Mouse (Mus musculus): Measurements from ENCODE around the gene Trpc4ap. TPM values are rescaled to one million over a fixed set of nuclear protein-coding genes. Genes with fewer than 3 reads are reported as not detected.
A peak's percentile ranks its signal among the peaks of the same experiment; 100 is the strongest.

Trpc4ap gene
- total RNA-seq, 2 experiments from 2014 or later, result 147 to 153 TPM

GRCm38 (mm10) chr2:155691336-155691722 is 855 bp downstream of the Trpc4ap start:
- intact Hi-C loops (cut with DNase I), result loop anchor here (2.0 kb wide), 1 partner anchor 99 kb away; the partner anchor contains the start of gene Gss
- peak overlapping the region; percentile 79 for H3K4me3 ChIP-seq
- no peak for DNase-seq (ENCODE audit: extremely low spot score in 1 of 2, low spot score in 2 of 2)
- peak overlapping the region; percentile 93 for H3K27ac ChIP-seq
- no peak for TF ChIP-seq CTCF (IDR thresholded peaks at IDR 0.05)

GRCm38 (mm10) chr2:155689211-155689610 is 3.0 kb downstream of the Trpc4ap start:
- H3K4me3 ChIP-seq, result no peak overlapping the region
- DNase-seq (ENCODE audit: extremely low spot score in 1 of 2, low spot score in 2 of 2), result no peak
- no peak for TF ChIP-seq CTCF (IDR thresholded peaks at IDR 0.05)
- no peak overlapping the region for H3K27ac ChIP-seq
- intact Hi-C loops (cut with DNase I), result no loop called here

- H3K4me3 ChIP-seq, result no peak overlapping the region
- DNase-seq (ENCODE audit: extremely low spot score in 1 of 2, low spot score in 2 of 2), result no peak
- TF ChIP-seq CTCF (IDR thresholded peaks at IDR 0.05), result no peak
- H3K27ac ChIP-seq, result no peak overlapping the region
- intact Hi-C loops (cut with DNase I), result no loop called here
Observed at GRCm38 (mm10) chr2:155687746-155688145, 4.4 kb downstream of the Trpc4ap start.

- intact Hi-C loops (cut with DNase I), result no loop called here
- H3K27ac ChIP-seq, result no peak overlapping the region
- no peak for DNase-seq (ENCODE audit: extremely low spot score in 1 of 2, low spot score in 2 of 2)
- TF ChIP-seq CTCF (IDR thresholded peaks at IDR 0.05), result no peak
- H3K4me3 ChIP-seq, result no peak overlapping the region
Observed at GRCm38 (mm10) chr2:155686572-155686971, 5.6 kb downstream of the Trpc4ap start.

- DNase-seq (ENCODE audit: extremely low spot score in 1 of 2, low spot score in 2 of 2), result no peak
- Histone ChIP-seq H3K27ac (no peak overlapping the region), H3K4me3 (no peak overlapping the region)
- intact Hi-C loops (cut with DNase I), result no loop called here
- no peak for TF ChIP-seq CTCF (IDR thresholded peaks at IDR 0.05)
Observed at GRCm38 (mm10) chr2:155683821-155684220, 8.4 kb downstream of the Trpc4ap start.

- H3K4me3 ChIP-seq, result no peak overlapping the region
- DNase-seq (ENCODE audit: extremely low spot score in 1 of 2, low spot score in 2 of 2), result no peak
- no peak overlapping the region for H3K27ac ChIP-seq
- no peak for TF ChIP-seq CTCF (IDR thresholded peaks at IDR 0.05)
- intact Hi-C loops (cut with DNase I), result no loop called here
Observed at GRCm38 (mm10) chr2:155683137-155683536, 9.0 kb downstream of the Trpc4ap start.

- TF ChIP-seq CTCF (IDR thresholded peaks at IDR 0.05), result no peak
- no peak for DNase-seq (ENCODE audit: extremely low spot score in 1 of 2, low spot score in 2 of 2)
- Histone ChIP-seq H3K4me3 (no peak overlapping the region), H3K27ac (no peak overlapping the region)
- intact Hi-C loops (cut with DNase I), result no loop called here
Observed at GRCm38 (mm10) chr2:155681874-155682273, 10.3 kb downstream of the Trpc4ap start.

GRCm38 (mm10) chr2:155681194-155681593 is 11.0 kb downstream of the Trpc4ap start:
- no peak for DNase-seq (ENCODE audit: extremely low spot score in 1 of 2, low spot score in 2 of 2)
- Histone ChIP-seq H3K27ac (no peak overlapping the region), H3K4me3 (no peak overlapping the region)
- intact Hi-C loops (cut with DNase I), result no loop called here
- TF ChIP-seq CTCF (IDR thresholded peaks at IDR 0.05), result no peak

- intact Hi-C loops (cut with DNase I), result no loop called here
- no peak for DNase-seq (ENCODE audit: extremely low spot score in 1 of 2, low spot score in 2 of 2)
- no peak for TF ChIP-seq CTCF (IDR thresholded peaks at IDR 0.05)
- no peak overlapping the region for H3K4me3 ChIP-seq
- no peak overlapping the region for H3K27ac ChIP-seq
Observed at GRCm38 (mm10) chr2:155680591-155680990, 11.6 kb downstream of the Trpc4ap start.

GRCm38 (mm10) chr2:155679586-155680110 is 12.5 kb downstream of the Trpc4ap start:
- Histone ChIP-seq H3K4me3 (no peak overlapping the region), H3K27ac (no peak overlapping the region)
- intact Hi-C loops (cut with DNase I), result no loop called here
- DNase-seq (ENCODE audit: extremely low spot score in 1 of 2, low spot score in 2 of 2), result no peak
- no peak for TF ChIP-seq CTCF (IDR thresholded peaks at IDR 0.05)

GRCm38 (mm10) chr2:155675118-155675517 is 17.1 kb downstream of the Trpc4ap start:
- intact Hi-C loops (cut with DNase I), result no loop called here
- no peak for TF ChIP-seq CTCF (IDR thresholded peaks at IDR 0.05)
- DNase-seq (ENCODE audit: extremely low spot score in 1 of 2, low spot score in 2 of 2), result no peak

GRCm38 (mm10) chr2:155673546-155673945 is 18.6 kb downstream of the Trpc4ap start:
- peak; percentile 31 to 44 for DNase-seq (ENCODE audit: extremely low spot score in 1 of 2, low spot score in 2 of 2)
- Histone ChIP-seq H3K27ac (no peak overlapping the region), H3K4me3 (no peak overlapping the region)
- peak; percentile 65 for TF ChIP-seq CTCF (IDR thresholded peaks at IDR 0.05)
- intact Hi-C loops (cut with DNase I), result loop anchor here (5.0 kb wide), 1 partner anchor 54 kb away; the partner anchor contains the start of gene Edem2

More at GRCm38 (mm10) chr2:155675118-155675517, 17.1 kb downstream of the Trpc4ap start:
- Histone ChIP-seq H3K4me3 (no peak overlapping the region), H3K27ac (no peak overlapping the region)

- intact Hi-C loops (cut with DNase I), result loop anchor here (5.0 kb wide), 1 partner anchor 56 kb away; the partner anchor contains the start of gene Edem2
- Histone ChIP-seq H3K4me3 (no peak overlapping the region), H3K27ac (no peak overlapping the region)
- TF ChIP-seq CTCF (IDR thresholded peaks at IDR 0.05), result no peak
- DNase-seq (ENCODE audit: extremely low spot score in 1 of 2, low spot score in 2 of 2), result no peak
Observed at GRCm38 (mm10) chr2:155671236-155671635, 20.9 kb downstream of the Trpc4ap start.
